Mouse (Mus musculus) embryonic fibroblast, embryonic 13.5 days (primary cell): ENCODE results near the gene Lbhd2.

Source experiments
- CTCF ChIP-seq: IDR thresholded peaks from 2 replicates; pipeline ENCODE4 v1.5.1; 2011; ENCODE audit warnings: mild to moderate bottlenecking, control low read depth, low read length, moderate library complexity, borderline replicate concordance; ENCODE audit not compliant: insufficient read depth
- POLR2A ChIP-seq: IDR thresholded peaks from 2 replicates; pipeline ENCODE4 v1.6.1; 2011; ENCODE audit warnings: low read depth, mild to moderate bottlenecking, control low read depth, low read length, moderate library complexity

GRCm38 (mm10) chr12:111425258-111425657, 18.6 kb downstream of the Lbhd2 start:
- TF ChIP-seq POLR2A (no peak), CTCF (peak; percentile 84)
